Mouse (Mus musculus) liver, adult 2 months (tissue): ENCODE measurements at regions not wholly inside any gene's neighbourhood (a gene's known extent, or its start where the extent isn't known, plus 50 kb on each side); places are given as distances from the start of the nearest gene placed in this dataset.
A peak's percentile ranks its signal among the peaks of the same experiment; 100 is the strongest.

Experiments
- DNase-seq: peaks from one replicate; pipeline ENCODE4 v3.0.0-alpha.2; 2011; ENCODE audit warnings: low read depth, low spot score; ENCODE audit errors: extremely low read depth
- H3K27ac ChIP-seq: fragments of 200-500 bp; replicated peaks from 2 replicates; pipeline ENCODE4 v1.5.1; 2012; ENCODE audit warnings: low read depth, mild to moderate bottlenecking, control low read depth, inconsistent platforms, low read length; ENCODE audit not compliant: insufficient read depth
- H3K27me3 ChIP-seq: fragments of 200-500 bp; 2 replicates; pipeline ENCODE4 v1.6.1; 2012; ENCODE audit warnings: mild to moderate bottlenecking, moderate library complexity, low read length, inconsistent platforms; ENCODE audit not compliant: control insufficient read depth, insufficient read depth
- H3K36me3 ChIP-seq: fragments of 200-500 bp; 2 replicates; pipeline ENCODE4 v1.6.1; 2012; ENCODE audit warnings: low read length, inconsistent platforms; ENCODE audit not compliant: control insufficient read depth, insufficient read depth
- H3K4me1 ChIP-seq: fragments of 200-500 bp; 2 replicates; pipeline ENCODE4 v1.6.1; 2011; ENCODE audit warnings: low read length; ENCODE audit not compliant: control insufficient read depth, insufficient read depth
- H3K4me3 ChIP-seq: fragments of 200-500 bp; 2 replicates; pipeline ENCODE4 v1.5.1; 2011; ENCODE audit warnings: low read depth, mild to moderate bottlenecking, control low read depth, low read length, moderate library complexity; ENCODE audit not compliant: insufficient read depth
- H3K79me2 ChIP-seq: fragments of 200-500 bp; 2 replicates; pipeline ENCODE4 v1.6.1; 2012; ENCODE audit warnings: inconsistent platforms, mild to moderate bottlenecking, low read length, moderate library complexity; ENCODE audit not compliant: control insufficient read depth, insufficient read depth
- H3K9ac ChIP-seq: fragments of 200-500 bp; 2 replicates; pipeline ENCODE4 v1.6.1; 2012; ENCODE audit warnings: low read depth, mild to moderate bottlenecking, control low read depth, inconsistent platforms, low read length
- CTCF ChIP-seq: fragments of 200-500 bp; IDR thresholded peaks from 2 replicates; pipeline ENCODE4 v1.5.1; 2011; ENCODE audit warnings: low read depth, low read length, control low read depth
- POLR2A ChIP-seq: fragments of 200-500 bp; IDR thresholded peaks from 2 replicates; pipeline ENCODE4 v1.6.1; 2011; ENCODE audit warnings: low read length, control low read depth; ENCODE audit not compliant: insufficient read depth; ENCODE audit errors: extremely low read depth
- WGBS: fragments of 180-500 bp; shearing (Covaris S2); methylation state at CpG from one replicate; pipeline ENCODE4 v1.1.7; 2018; 5-methylcytosine and 5-hydroxymethylcytosine counted together

DNA sequence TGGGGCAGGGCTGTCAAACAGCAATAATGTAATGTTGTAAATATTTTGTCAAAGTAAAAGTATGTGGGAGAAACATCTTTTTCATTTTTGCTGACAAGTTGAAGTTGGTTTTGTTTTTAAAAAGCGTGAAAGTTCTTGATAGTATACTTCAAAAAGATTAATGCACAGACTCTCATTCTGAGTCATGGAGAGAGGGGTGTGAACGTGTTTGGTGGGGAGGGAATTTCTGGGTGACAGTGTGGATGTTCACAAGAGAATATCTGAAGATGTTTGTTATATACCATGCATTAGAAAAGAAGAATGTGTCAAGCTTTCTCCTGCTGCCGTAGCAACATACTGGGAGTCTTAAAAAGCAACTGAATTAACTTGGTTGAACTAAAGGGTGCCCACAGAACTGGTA lies 57.0 kb downstream of the Rps29 start:
- Histone ChIP-seq H3K4me1 (no peaks in the 10 kb centered on the region), H3K9ac (no peak overlapping the region), H3K27me3 (no peaks in the 10 kb centered on the region), H3K4me3 (no peak overlapping the region), H3K27ac (no peak overlapping the region), H3K36me3 (no peaks in the 10 kb centered on the region), H3K79me2 (no peaks in the 10 kb centered on the region)
- TF ChIP-seq CTCF (no peak), POLR2A (no peak)
- 72% methylated on average over 3 of the region's 3 CpGs for WGBS
- DNase-seq = no peak

DNA sequence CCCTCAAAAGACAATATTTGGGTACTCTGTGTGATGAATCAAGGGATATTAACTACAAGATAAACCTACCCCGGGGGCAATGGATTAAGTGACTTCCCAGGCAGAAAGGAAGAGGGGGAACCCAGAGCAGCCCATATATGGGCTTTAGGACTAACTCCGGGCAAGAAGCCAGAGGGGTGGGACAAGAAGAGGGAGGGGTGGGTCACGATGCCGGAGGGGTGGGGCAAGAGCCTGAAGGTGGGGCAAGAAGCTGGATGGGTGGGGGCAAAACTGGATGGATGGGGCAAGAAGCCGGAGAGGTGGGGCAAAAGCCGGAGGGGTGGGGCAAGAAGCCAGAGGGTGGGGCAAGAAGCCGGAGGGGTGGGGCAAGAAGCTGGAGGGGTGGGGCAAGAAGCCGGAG lies 64.1 kb downstream of the Rps29 start:
- Histone ChIP-seq H3K4me3 (no peak overlapping the region), H3K4me1 (no peaks in the 10 kb centered on the region), H3K27ac (no peak overlapping the region), H3K36me3 (no peaks in the 10 kb centered on the region), H3K27me3 (no peaks in the 10 kb centered on the region), H3K79me2 (no peaks in the 10 kb centered on the region), H3K9ac (no peak overlapping the region)
- no peak for DNase-seq
- 86% methylated on average over 8 of the region's 8 CpGs for WGBS
- TF ChIP-seq POLR2A (no peak), CTCF (no peak)

DNA sequence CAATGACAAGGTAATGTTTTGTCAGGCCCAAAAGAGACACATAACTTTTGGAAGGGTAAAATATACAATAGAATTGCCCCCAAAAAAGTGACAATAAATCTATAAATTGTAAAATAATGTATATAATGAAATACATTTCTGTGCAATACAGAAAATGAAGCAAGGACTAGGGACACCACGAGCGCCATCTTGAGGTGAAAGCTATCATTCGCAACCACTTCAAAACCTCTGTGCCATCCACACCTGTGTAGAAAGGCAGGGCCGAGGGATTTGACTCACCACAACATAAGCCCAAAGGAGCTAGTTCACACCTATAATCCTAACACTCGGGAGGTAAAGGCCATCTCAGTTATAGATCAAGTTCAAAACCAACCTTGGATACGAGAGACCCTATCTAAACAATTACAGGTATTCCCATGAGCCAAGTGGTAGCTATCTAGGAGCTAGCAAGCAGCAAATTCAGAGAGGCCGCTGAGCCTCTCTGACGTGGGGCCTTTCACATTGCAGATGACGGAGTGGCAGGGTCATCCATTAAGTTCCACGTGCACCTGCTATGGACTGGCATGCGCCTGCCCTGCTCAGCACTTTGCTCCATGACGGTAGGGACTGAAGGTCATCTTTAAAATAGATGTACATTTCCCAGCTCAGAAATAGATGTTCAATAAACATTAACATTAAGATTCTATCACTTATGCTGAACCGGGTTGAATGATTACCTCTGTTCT lies 65.8 kb downstream of the Rps29 start:
- H3K4me1 ChIP-seq = no peaks in the 10 kb centered on the region
- no peak overlapping the region for H3K27ac ChIP-seq
- no peak for DNase-seq
- H3K9ac ChIP-seq = no peak overlapping the region
- H3K27me3 ChIP-seq = no peaks in the 10 kb centered on the region
- H3K36me3 ChIP-seq = no peaks in the 10 kb centered on the region
- TF ChIP-seq CTCF (no peak), POLR2A (no peak)
- 64% methylated on average over 13 of the region's 13 CpGs for WGBS
- no peaks in the 10 kb centered on the region for H3K79me2 ChIP-seq
- H3K4me3 ChIP-seq = no peak overlapping the region

DNA sequence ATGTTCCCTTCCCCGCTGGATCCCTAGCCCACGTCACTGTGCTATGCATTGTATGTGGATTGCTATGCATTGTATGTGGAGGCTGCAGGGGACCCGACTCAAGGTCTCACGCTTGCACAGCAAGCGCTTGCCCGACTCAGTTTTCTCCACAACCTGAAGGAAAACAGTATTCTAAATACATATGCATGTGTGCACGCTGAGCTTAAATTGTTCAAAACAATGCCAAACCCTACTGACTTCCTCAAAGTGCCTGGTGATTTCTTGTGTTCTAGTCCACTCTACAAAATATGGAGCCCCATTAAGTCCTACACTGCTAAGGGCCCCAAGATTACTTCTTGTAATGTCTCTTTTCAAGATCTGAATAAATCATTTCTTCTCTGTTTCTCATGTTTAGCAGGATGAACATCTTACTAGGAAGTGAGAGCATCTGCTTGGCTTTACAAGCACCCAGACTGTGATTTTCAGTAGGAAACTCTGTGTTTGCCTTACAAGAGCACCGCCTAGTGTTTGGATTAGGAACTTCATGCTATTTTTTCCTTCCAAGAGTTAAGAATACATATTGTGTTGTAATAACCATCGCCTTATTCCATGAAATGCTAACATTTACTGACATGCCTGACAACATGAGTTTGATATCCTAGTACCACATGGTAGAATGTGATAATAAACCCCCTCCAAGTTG lies 70.9 kb downstream of the Rps29 start:
- no peak overlapping the region for H3K27ac ChIP-seq
- TF ChIP-seq CTCF (no peak), POLR2A (no peak)
- no peaks in the 10 kb centered on the region for H3K4me1 ChIP-seq
- WGBS = 64% methylated on average over 9 of the region's 9 CpGs
- no peaks in the 10 kb centered on the region for H3K79me2 ChIP-seq
- H3K9ac ChIP-seq = no peak overlapping the region
- H3K36me3 ChIP-seq = no peaks in the 10 kb centered on the region
- no peak overlapping the region for H3K4me3 ChIP-seq
- no peaks in the 10 kb centered on the region for H3K27me3 ChIP-seq
- peak; percentile 10 for DNase-seq

DNA sequence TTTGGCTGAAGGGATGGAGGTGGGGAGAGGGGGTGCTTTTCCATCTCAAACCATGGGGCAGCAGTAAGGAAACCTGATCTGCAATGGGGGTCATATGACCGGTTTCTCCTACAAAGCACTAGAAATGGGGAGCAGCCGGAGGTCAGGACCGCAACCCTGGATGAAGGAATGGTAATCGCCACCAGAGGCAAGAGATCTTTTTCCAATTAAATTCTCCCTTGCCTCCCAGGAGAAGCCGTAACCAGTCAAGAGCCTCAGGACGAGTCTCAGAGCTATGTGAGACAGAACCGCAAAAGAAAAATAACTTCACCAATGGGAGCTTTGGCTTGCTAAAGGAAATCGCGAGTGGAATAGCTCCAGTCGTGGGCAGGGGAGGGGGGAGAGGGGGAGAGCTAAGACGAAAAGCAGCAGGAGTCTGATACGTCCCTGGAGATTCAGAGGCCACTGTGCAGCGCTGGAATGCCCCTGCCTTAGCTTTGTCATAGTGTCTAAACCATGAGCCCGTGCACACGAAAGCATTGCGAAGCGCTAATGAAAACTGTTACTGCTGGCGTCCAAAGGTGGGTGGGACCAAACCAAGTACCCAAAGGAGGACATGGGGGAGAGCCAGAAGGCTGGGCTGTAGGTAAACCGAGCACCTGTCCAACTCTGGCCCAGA lies 73.3 kb downstream of the Rps29 start:
- no peaks in the 10 kb centered on the region for H3K36me3 ChIP-seq
- 53% methylated on average over 19 of the region's 19 CpGs for WGBS
- no peak overlapping the region for H3K4me3 ChIP-seq
- no peak for TF ChIP-seq POLR2A
- TF ChIP-seq CTCF = no peak
- no peak for DNase-seq
- no peaks in the 10 kb centered on the region for H3K4me1 ChIP-seq
- H3K27ac ChIP-seq = no peak overlapping the region
- no peak overlapping the region for H3K9ac ChIP-seq
- no peaks in the 10 kb centered on the region for H3K79me2 ChIP-seq
- H3K27me3 ChIP-seq = no peaks in the 10 kb centered on the region
